Mouse (Mus musculus) thymus, adult 2 months (tissue): Measurements from ENCODE around the gene Ncoa1.

Experiments
- CTCF ChIP-seq: fragments of 200-500 bp; IDR thresholded peaks from 2 replicates; pipeline ENCODE4 v1.5.1; 2012; ENCODE audit warnings: mild to moderate bottlenecking, control low read depth, low read length, moderate library complexity, borderline replicate concordance; ENCODE audit not compliant: control insufficient read depth, poor library complexity, insufficient read depth; ENCODE audit errors: extremely low read depth
- POLR2A ChIP-seq: fragments of 200-500 bp; IDR thresholded peaks from 2 replicates; pipeline ENCODE4 v1.6.1; 2012; ENCODE audit warnings: mild to moderate bottlenecking, low read length, control low read depth, moderate library complexity; ENCODE audit not compliant: control insufficient read depth, poor library complexity, insufficient read depth; ENCODE audit errors: extremely low read depth

- TF ChIP-seq POLR2A (no peak), CTCF (no peak)
These were observed 29.9 kb upstream of the Ncoa1 start for GRCm38 (mm10) chr12:4506810-4507430.
